Mouse (Mus musculus) myocyte (in vitro differentiated cells): ENCODE data around the gene Gm37240. TPM values are rescaled to one million over a fixed set of nuclear protein-coding genes. Genes with fewer than 3 reads are reported as not detected.

Experiments
- H3K27me3 ChIP-seq: one replicate; pipeline ENCODE4 v1.6.1; 2011; ENCODE audit not compliant: control insufficient read depth, insufficient read depth, insufficient read length
- H3K36me3 ChIP-seq: one replicate; pipeline ENCODE4 v1.6.1; 2011; ENCODE audit not compliant: control insufficient read depth, insufficient read depth
- H3K4me2 ChIP-seq: one replicate; pipeline ENCODE4 v1.6.1; 2011; ENCODE audit warnings: low read depth, control low read depth
- H3K4me3 ChIP-seq: one replicate; pipeline ENCODE4 v1.5.1; 2011; ENCODE audit warnings: mild to moderate bottlenecking, control low read depth, moderate library complexity
- H3K79me2 ChIP-seq: one replicate; pipeline ENCODE4 v1.6.1; 2011; ENCODE audit not compliant: control insufficient read depth, insufficient read depth
- H3ac ChIP-seq: one replicate; pipeline ENCODE4 v1.6.1; 2011; ENCODE audit not compliant: control insufficient read depth, insufficient read length
- CEBPB ChIP-seq: IDR thresholded peaks from 2 replicates; pipeline ENCODE4 v1.6.1; 2011; ENCODE audit warnings: mild to moderate bottlenecking, moderate library complexity; ENCODE audit not compliant: poor library complexity, insufficient read depth, severe bottlenecking
- E2F4 ChIP-seq: IDR thresholded peaks from one replicate; pipeline ENCODE4 v1.6.1; 2011; ENCODE audit warnings: mild to moderate bottlenecking, control low read depth, moderate library complexity; ENCODE audit not compliant: insufficient read depth
- MAX ChIP-seq: IDR thresholded peaks from one replicate; pipeline ENCODE4 v1.6.1; 2011; ENCODE audit warnings: low read depth, mild to moderate bottlenecking, control low read depth
- MYOD1 ChIP-seq, 3 experiments: IDR thresholded peaks; one replicate each; pipeline ENCODE4 v1.6.1; 2011; ENCODE audit warnings: control low read depth in 2 of 3, low read depth in 2 of 3, mild to moderate bottlenecking in 2 of 3, moderate library complexity in 1 of 3; ENCODE audit not compliant: insufficient read length in 2 of 3, control insufficient read depth in 1 of 3
- MYOG ChIP-seq, 3 experiments: IDR thresholded peaks; one replicate each; pipeline ENCODE4 v1.6.1; 2011; ENCODE audit warnings: control low read depth in 2 of 3, low read depth in 2 of 3, mild to moderate bottlenecking in 2 of 3; ENCODE audit not compliant: insufficient read length in 2 of 3, control insufficient read depth in 1 of 3, insufficient read depth in 1 of 3
- POLR2A ChIP-seq: IDR thresholded peaks from one replicate; pipeline ENCODE4 v1.6.1; 2011; ENCODE audit warnings: low read depth, mild to moderate bottlenecking, control low read depth, moderate library complexity; ENCODE audit not compliant: insufficient read length
- POLR2AphosphoS2 ChIP-seq: IDR thresholded peaks from one replicate; pipeline ENCODE4 v1.6.1; 2011; ENCODE audit warnings: low read depth, control low read depth; ENCODE audit not compliant: insufficient read length
- REST ChIP-seq: IDR thresholded peaks from one replicate; pipeline ENCODE4 v1.6.1; 2011; ENCODE audit warnings: mild to moderate bottlenecking, control low read depth, moderate library complexity; ENCODE audit not compliant: insufficient read depth, insufficient read length
- SRF ChIP-seq: IDR thresholded peaks from one replicate; pipeline ENCODE4 v1.6.1; 2011; ENCODE audit warnings: low read depth; ENCODE audit not compliant: control insufficient read depth, insufficient read length
- TCF12 ChIP-seq: IDR thresholded peaks from one replicate; pipeline ENCODE4 v1.6.1; 2011; ENCODE audit warnings: mild to moderate bottlenecking, control low read depth; ENCODE audit not compliant: poor library complexity, insufficient read depth, severe bottlenecking
- TCF3 ChIP-seq: IDR thresholded peaks from one replicate; pipeline ENCODE4 v1.6.1; 2011; ENCODE audit warnings: low read depth, control low read depth; ENCODE audit not compliant: insufficient read length
- USF1 ChIP-seq: IDR thresholded peaks from one replicate; pipeline ENCODE4 v1.6.1; 2011; ENCODE audit warnings: low read depth, mild to moderate bottlenecking, control low read depth, moderate library complexity
- polyA plus RNA-seq: library from polyadenylated mRNA; unstranded; fragments of >200 nt; fragmentation: generic; extraction: Trizol; gene quantifications from one replicate; pipeline ENCODE4 v1.2.1, GENCODE M21; 2012; ENCODE audit warnings: missing spikeins

The Gm37240 gene
- polyA plus RNA-seq, 1 experiment: 8.7 TPM

DNA sequence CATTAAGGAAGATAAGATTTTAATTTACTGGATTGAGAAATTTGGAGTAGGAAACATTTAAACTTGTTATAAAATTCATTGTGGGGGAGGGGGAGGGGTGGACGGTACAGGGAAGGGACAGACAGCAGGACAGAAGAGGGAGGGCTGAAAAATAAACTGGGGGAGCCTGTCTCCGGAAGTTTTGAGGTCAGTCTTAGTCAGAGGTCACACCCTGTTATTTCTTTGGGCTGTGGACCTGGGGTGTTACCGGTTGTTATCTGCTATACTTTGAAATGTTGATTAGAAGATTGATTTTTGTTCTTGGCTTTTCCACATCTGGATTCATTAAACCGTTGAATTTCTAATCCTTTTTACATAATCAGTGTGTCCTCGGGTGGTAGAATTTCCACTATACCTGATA lies 1061.3 kb downstream of the Gm37240 start:
- TF ChIP-seq MAX (no peak), CEBPB (no peak)
- H3K4me2 ChIP-seq: no peak overlapping the region
- no peak overlapping the region for H3K4me3 ChIP-seq
- peaks cover 57% of the 10 kb centered on the region for H3K79me2 ChIP-seq
- no peaks in the 10 kb centered on the region for H3K36me3 ChIP-seq
- no peak overlapping the region for H3ac ChIP-seq
- no peaks in the 10 kb centered on the region for H3K27me3 ChIP-seq

DNA sequence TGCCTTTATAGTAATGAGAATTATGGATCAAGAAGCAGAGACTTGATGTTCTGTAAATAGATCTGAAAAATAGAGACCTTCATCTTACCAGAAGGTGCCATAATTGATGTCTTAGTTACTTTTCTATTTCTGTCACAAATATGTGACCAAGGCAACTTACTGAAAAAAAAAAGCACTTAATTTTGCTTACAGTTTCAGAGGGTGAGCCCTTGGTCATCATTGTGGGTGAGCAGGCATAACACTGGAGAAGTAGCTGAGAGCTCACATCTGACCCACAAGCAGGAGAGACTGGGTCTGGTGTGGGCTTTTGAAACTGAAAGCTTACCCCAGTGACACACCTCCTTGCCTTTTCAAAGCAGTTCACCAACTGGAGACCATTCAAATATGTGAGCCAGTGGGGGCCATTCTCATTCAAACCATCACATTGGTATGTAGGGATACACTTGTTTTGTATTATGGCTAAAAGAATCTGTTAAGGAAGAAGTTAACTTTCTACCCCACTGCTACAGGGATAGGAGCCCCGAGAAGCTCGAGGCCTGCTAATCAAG lies 1066.6 kb downstream of the Gm37240 start:
- no peak for TF ChIP-seq MAX
- no peak for TF ChIP-seq REST
- TF ChIP-seq CEBPB: no peak
- TF ChIP-seq SRF: no peak
- no peak for TF ChIP-seq USF1
- no peak for TF ChIP-seq POLR2A
- TF ChIP-seq POLR2AphosphoS2: no peak
- TF ChIP-seq MYOG (IDR thresholded peaks at IDR 0.05; ENCODE audit: control insufficient read depth in 1 of 3, insufficient read depth in 1 of 3, insufficient read length in 2 of 3, low read depth in 2 of 3): no peak
- TF ChIP-seq TCF12: no peak
- TF ChIP-seq E2F4: no peak
- TF ChIP-seq MYOD1 (IDR thresholded peaks at IDR 0.05; ENCODE audit: control insufficient read depth in 1 of 3, insufficient read length in 2 of 3, low read depth in 2 of 3): no peak
- no peak for TF ChIP-seq TCF3
- no peak overlapping the region for H3K4me2 ChIP-seq
- no peak overlapping the region for H3K4me3 ChIP-seq
- no peaks in the 10 kb centered on the region for H3K36me3 ChIP-seq
- H3ac ChIP-seq: no peak overlapping the region
- H3K79me2 ChIP-seq: peaks cover 62% of the 10 kb centered on the region
- no peaks in the 10 kb centered on the region for H3K27me3 ChIP-seq

DNA sequence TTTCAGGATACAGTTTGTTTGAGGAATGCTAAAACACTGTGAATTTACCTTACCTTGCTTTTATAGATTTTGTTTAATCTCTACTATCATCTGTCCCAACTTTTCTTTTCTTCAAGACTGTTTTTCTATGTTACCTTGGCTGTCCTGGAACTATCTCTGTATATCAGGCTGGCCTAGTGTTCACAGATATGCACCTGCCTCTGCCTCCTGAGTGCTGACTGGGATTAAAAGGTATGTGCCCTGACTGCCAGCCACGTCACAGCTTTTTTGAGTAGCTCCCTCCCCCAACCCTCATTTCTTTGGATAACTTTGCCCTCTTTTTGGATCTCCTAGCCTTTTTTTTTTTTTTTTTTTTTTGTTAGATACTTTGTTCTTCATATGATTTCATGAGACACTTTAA lies 1070.4 kb downstream of the Gm37240 start:
- Histone ChIP-seq H3K27me3 (no peaks in the 10 kb centered on the region), H3K4me2 (no peak overlapping the region), H3ac (no peak overlapping the region), H3K4me3 (no peak overlapping the region), H3K79me2 (peaks cover 59% of the 10 kb centered on the region), H3K36me3 (no peaks in the 10 kb centered on the region)
- no peak for TF ChIP-seq CEBPB
- no peak for TF ChIP-seq POLR2AphosphoS2
- no peak for TF ChIP-seq SRF
- TF ChIP-seq USF1: no peak
- TF ChIP-seq E2F4: no peak
- TF ChIP-seq MYOG (IDR thresholded peaks at IDR 0.05; ENCODE audit: control insufficient read depth in 1 of 3, insufficient read depth in 1 of 3, insufficient read length in 2 of 3, low read depth in 2 of 3): no peak
- TF ChIP-seq MAX: no peak
- TF ChIP-seq TCF12: no peak
- no peak for TF ChIP-seq POLR2A
- TF ChIP-seq REST: no peak
- no peak for TF ChIP-seq TCF3
- TF ChIP-seq MYOD1 (IDR thresholded peaks at IDR 0.05; ENCODE audit: control insufficient read depth in 1 of 3, insufficient read length in 2 of 3, low read depth in 2 of 3): no peak

DNA sequence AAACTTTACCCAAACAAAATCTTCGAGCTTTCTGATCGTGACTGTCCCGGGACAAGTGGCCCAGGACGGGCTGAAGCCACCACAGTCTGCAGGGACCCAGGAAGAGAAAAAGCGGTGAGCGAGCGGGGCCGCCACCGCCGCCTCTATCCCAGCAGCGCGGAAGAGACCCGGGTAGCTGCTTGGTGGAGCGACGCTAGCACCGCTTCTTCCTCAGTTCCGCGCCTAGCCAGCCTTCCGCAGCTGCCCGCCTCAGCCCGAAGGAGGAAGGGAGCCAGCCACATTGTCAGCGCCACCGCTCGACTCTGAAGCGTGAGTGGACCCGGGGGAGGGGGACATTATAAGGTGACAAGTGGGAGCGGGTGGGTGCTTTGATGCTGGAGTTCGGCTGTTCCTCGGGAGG lies 1071.9 kb downstream of the Gm37240 start:
- Histone ChIP-seq H3K4me3 (peak overlapping the region; percentile 74), H3K36me3 (no peaks in the 10 kb centered on the region), H3ac (peak overlapping the region; percentile 63), H3K4me2 (peak overlapping the region; percentile 77), H3K27me3 (no peaks in the 10 kb centered on the region), H3K79me2 (peaks cover 53% of the 10 kb centered on the region)
- TF ChIP-seq POLR2AphosphoS2 (no peak), USF1 (no peak), MYOD1 (IDR thresholded peaks at IDR 0.05; ENCODE audit: control insufficient read depth in 1 of 3, insufficient read length in 2 of 3, low read depth in 2 of 3) (no peak), POLR2A (no peak), TCF3 (no peak), MYOG (IDR thresholded peaks at IDR 0.05; ENCODE audit: control insufficient read depth in 1 of 3, insufficient read depth in 1 of 3, insufficient read length in 2 of 3, low read depth in 2 of 3) (peak in 1 of 3 experiments; percentile 18)

GRCm38 (mm10) chr3:84814762-84815381 lies 1072.4 kb downstream of the Gm37240 start, which contains the start of gene Fbxw7:
Gene Fbxw7, plus strand, starts transcription at chr3:84815268.
- Histone ChIP-seq H3K27me3 (no peaks in the 10 kb centered on the region), H3ac (peak within 1 kb of the TSS; percentile 63), H3K36me3 (no peaks in the 10 kb centered on the region), H3K79me2 (peaks cover 52% of the 10 kb centered on the region), H3K4me3 (peak within 1 kb of the TSS; percentile 74), H3K4me2 (peak within 1 kb of the TSS; percentile 94)
- TF ChIP-seq TCF12: no peak
- TF ChIP-seq TCF3: no peak
- no peak for TF ChIP-seq POLR2AphosphoS2
- no peak for TF ChIP-seq SRF
